Mouse (Mus musculus): ENCODE data around the gene Mest.
A peak's percentile ranks its signal among the peaks of the same experiment; 100 is the strongest.

The Mest gene

GRCm38 (mm10) chr6:30723331-30723730, at the start of gene Mest:
Mest (plus strand) TSS chr6:30723547.
- no peak for DNase-seq

GRCm38 (mm10) chr6:30673764-30674561, 49.4 kb upstream of the Mest start:
- DNase-seq: peak; percentile 65

DNA sequence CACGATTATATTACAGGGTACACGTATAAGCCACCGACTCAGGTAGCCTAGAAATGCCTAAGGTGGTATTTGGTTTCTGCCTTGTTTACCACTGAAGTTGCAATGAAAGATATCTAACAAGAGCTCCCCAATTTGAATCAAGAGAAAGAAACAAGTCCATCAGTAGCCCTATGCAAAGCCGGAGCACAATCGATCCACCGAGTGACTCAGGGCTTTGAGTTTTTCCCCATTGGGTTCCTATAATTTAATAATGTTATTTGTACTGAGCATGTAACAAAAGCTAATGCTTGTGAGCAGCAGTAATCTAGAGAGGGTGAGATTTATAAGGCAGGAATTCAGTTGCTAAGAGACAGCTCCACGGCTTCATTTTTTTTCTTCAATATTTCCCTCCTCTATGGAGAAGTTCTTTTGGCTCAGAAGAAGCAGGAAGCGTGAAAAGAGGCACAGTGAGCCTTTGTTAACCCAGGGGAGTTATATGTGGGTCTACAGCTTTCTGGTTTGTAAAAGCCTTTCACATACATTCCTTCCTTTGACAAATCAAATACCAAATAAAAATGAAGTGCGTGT, 48.5 kb upstream of the Mest start:
- DNase-seq: no peak

GRCm38 (mm10) chr6:30675281-30675771, 48.0 kb upstream of the Mest start:
- peak; percentile 52 for DNase-seq

- no peak for DNase-seq
These were observed 46.8 kb upstream of the Mest start for GRCm38 (mm10) chr6:30676506-30676905.

- DNase-seq: no peak
These were observed 45.8 kb upstream of the Mest start for GRCm38 (mm10) chr6:30677591-30677990.

DNA sequence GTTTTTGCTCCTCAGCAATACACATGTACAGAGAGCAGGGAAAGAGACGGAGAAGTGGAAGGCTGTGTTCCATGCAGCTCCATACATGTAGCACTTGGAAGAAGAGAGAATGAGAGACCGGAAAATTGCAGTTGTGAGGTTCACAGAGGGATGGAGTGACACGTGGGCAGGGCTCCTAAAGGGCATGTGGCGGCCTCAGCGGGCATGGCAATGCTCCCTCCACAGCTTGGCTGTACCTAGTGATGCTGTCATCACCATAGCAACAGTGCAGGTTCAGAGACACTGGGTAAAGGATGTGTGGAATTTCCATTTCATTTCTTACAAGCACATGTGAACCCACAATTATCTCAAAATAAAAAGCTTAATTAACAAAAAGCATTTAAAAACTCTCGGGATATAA, 44.9 kb upstream of the Mest start:
- DNase-seq: no peak

DNA sequence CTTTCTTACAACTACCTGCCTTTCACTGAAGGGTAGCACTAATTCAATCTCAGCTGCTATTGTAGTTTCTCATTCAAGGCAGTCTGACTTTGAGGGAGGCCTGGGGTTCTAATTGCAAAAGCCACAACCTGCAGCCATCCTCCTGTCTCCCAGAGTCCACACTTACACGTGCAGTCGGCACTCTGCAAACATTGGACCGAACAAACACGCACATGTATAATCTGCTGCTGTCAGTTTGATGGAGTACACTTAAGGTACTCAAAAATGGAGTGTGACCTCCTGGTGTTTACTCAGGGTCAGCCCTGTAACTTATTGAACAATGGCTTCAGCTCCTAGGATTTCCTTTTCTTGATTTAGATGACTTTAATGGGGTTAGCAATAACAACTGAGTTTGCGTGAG, 43.8 kb upstream of the Mest start:
- DNase-seq: no peak

GRCm38 (mm10) chr6:30680442-30680841, 42.9 kb upstream of the Mest start:
- DNase-seq: no peak

DNA sequence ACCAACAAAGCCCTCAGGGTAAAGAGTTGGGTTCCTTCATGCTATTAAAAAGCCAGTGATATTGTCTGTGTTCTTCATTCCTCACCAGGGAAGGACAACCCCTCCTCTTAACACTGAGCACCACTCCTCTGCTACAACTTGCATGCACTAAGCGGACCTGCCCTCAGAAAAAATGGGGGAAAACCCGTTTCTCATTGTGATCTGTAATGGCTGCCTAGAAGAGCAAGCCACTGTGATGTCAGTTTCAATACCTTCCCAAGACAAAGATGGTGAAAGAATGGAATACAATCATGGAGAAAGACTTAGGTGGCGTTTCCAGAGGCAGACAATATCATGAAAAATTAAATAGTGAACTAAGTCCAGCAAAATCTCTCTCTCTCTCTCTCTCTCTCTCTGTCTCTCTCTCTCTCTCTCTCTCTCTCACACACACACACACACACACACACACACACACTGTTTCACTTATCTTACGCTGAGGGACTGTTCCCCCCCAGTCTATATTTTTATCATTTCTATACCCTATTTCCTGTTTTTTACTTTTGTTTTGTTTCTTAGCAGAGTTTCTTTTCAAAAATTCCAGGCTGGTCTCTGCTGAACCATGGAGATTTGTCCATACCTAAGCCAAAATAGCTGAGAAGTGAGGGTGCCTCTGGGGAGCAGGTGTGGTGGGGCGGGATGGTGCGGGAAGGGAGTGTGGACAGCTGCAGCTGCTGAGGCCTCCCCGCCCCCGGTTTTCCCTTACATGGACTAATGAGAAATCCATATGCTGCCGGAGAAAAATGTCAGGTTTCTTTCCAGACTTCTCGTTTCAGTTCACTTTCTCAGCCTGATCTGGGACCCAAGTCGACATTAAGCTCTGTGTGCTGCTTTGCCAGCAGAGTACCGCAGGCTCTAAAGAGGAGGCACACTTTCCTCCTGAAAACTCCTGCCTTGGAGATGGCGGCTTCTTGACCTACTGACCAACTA, 41.1 kb upstream of the Mest start:
- DNase-seq: no peak

GRCm38 (mm10) chr6:30684570-30684969, 38.8 kb upstream of the Mest start:
- no peak for DNase-seq

DNA sequence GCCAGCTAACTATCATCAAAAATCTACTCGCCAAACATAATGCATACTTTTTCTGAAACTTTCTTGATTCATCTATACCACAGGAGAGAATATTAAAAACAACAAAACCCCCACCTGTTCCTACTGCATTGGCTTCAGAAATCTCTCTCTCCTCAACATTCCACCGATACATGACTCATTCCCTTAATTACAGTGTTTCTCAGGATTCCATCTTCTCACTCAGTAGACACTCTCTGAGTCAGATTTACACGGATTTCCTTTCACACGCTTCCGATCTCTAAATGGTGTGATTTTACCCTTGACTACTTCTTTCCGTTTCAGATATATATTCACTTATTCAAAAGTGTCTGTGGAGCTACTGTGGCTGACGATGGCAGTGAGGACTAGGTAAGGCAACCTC, 36.1 kb upstream of the Mest start:
- DNase-seq: no peak

- no peak for DNase-seq
These were observed 30.5 kb upstream of the Mest start for GRCm38 (mm10) chr6:30692826-30693225.

DNA sequence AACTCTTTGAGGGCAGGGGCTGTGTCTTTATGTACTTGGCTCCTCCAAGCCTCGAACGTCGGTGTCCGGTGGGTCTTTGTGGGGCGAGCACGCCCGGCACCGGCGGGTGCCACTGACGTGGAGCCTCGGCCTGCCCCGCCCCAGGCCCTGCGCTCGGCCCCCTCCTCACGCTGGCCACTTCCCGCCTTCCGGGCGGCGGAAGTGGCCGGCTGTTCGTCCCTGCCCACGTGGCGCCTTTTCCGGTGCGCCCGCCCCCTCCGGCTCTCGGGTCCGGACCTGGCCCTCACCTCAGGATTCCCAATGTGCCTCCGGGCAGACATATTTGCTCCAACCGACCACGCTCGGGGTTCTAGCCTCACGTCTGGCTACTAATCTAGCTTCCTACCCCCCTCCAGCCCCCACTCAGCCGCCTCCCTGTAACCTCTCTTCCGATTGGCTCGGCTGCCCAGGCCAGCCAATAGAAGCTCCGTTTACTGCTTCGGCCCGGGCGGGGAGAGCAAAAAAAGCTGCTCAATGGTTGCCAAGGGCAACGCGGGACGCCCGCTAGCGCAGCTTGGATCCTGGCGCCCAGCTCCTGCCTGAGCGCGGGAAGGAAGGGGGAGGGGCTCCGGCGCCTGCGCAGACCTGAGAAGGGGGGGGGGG, 29.9 kb upstream of the Mest start, which contains the start of gene Cep41:
Cep41 (minus strand) TSS at position 400 of the 642 bp plus-strand sequence.
- DNase-seq: peak; percentile 97

DNA sequence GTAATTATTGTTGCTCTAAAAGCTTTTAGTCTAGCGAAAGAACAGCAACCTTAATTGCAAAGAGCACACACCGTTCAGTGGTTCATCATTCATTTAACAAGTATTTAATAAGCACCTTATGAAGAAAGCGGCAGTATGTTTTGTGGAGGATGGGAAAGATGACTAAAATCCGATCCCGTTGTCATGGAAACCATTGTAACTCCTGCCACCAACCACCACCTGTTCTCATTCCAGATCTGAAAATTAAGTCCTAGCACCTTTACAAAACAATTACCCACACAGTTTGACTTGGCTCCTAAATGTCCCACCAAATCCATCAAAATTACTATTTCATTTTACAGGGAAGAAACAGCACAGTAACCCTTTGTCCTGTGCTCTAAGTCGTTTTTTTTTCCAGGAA, 29.1 kb upstream of the Mest start:
- no peak for DNase-seq

GRCm38 (mm10) chr6:30695124-30695523, 28.2 kb upstream of the Mest start:
- no peak for DNase-seq

DNA sequence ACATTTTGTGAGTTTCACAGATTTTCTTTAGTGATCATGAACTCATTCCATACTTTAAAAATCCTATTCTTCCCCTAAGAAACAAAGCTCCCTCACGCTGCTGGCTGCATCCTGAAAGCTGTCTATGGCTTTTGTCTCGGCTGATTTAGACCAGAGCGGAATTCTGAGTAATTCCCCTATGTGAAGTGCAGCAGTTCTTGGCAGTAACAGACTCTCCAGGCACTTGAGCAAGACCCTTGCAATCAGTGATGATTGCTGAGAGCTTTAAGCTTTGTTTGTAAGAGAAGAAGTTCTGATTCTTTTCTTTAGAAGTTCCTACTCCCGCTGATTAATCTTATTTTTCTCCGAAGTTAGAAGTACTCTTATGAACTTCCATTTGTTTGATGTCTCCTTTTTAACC, 25.9 kb upstream of the Mest start:
- DNase-seq: no peak

GRCm38 (mm10) chr6:30698036-30698435, 25.3 kb upstream of the Mest start:
- DNase-seq: no peak

DNA sequence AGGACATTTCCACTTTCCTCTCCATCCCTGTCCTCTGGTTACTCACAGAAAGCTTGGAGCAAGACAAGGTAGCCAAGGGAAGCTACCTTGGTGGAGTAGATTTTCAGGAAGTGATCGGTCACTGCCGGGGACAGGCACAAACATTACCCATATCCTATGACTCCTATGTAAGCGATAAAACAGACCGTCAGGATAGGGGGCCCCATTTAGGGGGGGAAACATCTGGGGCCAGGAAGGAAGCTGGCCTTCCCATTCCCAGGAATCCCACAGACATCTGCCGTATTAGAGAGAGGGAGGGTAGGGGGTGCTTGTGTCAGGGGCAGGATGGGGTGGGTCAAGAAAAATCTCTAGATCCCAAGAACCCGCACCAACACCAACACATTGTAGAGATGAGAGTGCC, 23.2 kb upstream of the Mest start:
- peak; percentile 45 for DNase-seq

DNA sequence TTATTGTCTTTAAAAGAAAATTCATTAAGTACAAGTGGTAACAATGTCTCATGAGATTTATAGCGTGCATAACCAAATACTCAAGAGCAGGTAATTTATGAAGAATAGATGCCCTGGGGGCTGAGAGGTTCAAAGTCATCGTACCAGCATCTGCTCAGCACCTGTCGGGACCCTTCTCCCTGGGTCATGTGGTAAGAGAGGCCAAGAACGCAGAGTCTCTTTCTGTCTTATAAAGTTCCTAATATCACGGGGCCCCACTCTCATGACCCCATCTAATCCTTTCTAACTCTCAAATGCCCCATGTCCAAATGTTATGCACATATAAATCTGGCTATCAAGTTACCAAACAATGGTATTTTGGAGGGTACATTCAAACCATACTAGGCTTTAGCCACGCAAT, 20.5 kb upstream of the Mest start:
- DNase-seq: no peak

DNA sequence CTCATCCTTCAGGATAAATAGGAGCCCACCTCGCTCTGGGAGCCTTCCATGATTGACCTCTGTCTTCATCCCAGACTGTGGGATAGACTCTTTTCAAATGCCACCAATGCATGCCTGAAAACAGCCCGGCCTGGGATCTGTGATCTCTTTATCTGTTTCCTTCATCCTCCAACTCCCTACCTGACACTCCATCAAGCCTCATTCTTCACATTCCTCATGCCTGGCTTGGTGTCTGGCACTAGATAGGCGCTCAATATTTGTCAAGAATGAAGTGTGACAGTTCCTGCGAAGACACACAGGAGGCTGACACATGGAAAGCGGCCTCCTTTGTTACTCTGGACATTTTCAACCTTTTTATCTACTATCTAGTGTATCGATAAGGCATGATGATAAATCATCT, 19.9 kb upstream of the Mest start:
- DNase-seq: no peak

DNA sequence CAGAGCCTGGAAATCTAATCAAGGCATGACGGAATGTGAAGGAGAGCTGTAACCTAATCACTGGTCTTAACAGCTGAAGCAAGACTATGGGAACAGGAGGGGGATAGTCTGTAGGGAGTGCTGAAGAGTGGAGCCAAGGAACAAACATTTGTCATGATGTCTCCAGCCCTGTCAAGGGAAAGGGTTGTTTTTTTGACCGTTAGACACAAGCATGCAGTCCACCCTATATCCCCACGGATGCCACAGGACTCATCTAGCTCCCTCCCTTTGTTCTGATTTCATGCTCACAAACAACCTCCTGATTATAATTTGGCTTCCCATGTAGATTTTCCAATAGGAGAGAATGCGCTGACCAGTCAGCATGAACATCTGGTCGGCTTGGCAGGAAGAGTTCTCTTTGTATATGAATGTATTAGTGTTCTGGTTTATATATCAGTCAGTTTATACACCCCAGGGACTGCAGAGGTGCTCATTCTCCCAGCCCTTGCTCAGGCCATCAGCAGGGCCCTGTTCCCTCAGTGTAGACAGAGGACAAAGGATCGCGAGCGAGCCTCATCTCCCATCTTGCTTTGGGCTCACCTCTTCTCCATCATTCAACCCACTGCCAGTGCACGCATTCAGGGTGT, 19.3 kb upstream of the Mest start:
- no peak for DNase-seq

All from kidney, postnatal 10 days (tissue).